ENCODE assay signal across 13 mouse cellular contexts in the genomic region with DNA sequence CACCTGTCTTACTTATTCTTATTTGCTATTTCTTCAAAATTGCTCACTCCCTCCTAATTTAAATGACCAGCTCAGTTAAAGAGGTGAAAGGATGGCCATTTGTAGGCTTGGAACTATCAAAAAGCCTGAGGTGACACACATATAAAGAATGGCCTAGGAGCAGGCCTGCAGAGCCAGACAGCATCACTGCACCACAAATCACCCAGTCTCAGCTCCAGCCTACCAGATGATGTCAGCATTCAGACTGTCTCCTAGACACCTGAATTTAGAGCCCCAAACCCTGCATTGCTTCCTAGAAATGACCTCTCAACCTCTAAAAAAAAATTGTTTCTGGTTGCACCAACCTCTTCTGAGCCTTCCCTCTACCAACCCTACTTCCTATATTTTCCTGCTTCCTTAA.
DNase-seq lines count a peak whose midpoint lies in the region; ATAC-seq lines count a peak whose summit lies in the region.
"Had no signal": no experiment of that assay in that cellular context is flagged by ENCODE, and none has a peak within 500 bp of the region (broad histone marks: within the 10 kb centered on the region; RNA-seq: fewer than 3 reads in every experiment).

No protein-coding gene starts in this region.

- no peaks in the 10 kb centered on the region for H3K36me3 ChIP-seq in neural tube, embryonic 11.5 days (ENCODE audit: control insufficient read depth, insufficient read depth, low read length)
- no peaks in the 10 kb centered on the region for H3K36me3 ChIP-seq in forebrain, embryonic 11.5 days (ENCODE audit: control insufficient read depth, insufficient read depth, low read length)
- H3K36me3 ChIP-seq in hindbrain, embryonic 16.5 days (ENCODE audit: control insufficient read depth, insufficient read depth, low read length) = 0 out of 2 replicates have a peak, but pooled peaks cover 3% of the 10 kb centered on the region
- no peaks in the 10 kb centered on the region for H3K36me3 ChIP-seq in neural tube, embryonic 15.5 days
- H3K36me3 ChIP-seq: embryonic facial prominence, embryonic 13.5 days; limb, embryonic 13.5 days; stomach, embryonic 15.5 days had no signal

- peak; percentile 54; the same call in 1 of the 2 replicates for ATAC-seq in neural tube, embryonic 11.5 days (ENCODE audit: insufficient read depth, low FRiP score, low TSS enrichment)
- peak; percentile 28; the same call in 1 of the 2 replicates for ATAC-seq in forebrain, embryonic 11.5 days (replicated peaks; ENCODE audit: low FRiP score)
- ATAC-seq in hindbrain, embryonic 16.5 days = 0 out of 2 replicates have a peak, but pooled peaks have one; percentile 31
- peak; percentile 75 for ATAC-seq in neural tube, embryonic 15.5 days (ENCODE audit: low FRiP score)

- H3K9ac ChIP-seq in neural tube, embryonic 11.5 days (ENCODE audit: low read length) = no peak overlapping the region
- H3K9ac ChIP-seq in forebrain, embryonic 11.5 days (ENCODE audit: low read length) = peak overlapping the region; percentile 49
- peak overlapping the region; percentile 55 for H3K9ac ChIP-seq in hindbrain, embryonic 16.5 days (ENCODE audit: low read depth, low read length)
- H3K9ac ChIP-seq in neural tube, embryonic 15.5 days (replicated peaks) = peak overlapping the region; percentile 44
- H3K9ac ChIP-seq: embryonic facial prominence, embryonic 13.5 days; limb, embryonic 13.5 days; lung, embryonic 14.5 days; stomach, embryonic 15.5 days had no signal

- no peak overlapping the region for H3K27ac ChIP-seq in neural tube, embryonic 11.5 days (ENCODE audit: low read depth, low read length)
- peak overlapping the region; percentile 72; the same call in 1 of the 2 replicates for H3K27ac ChIP-seq in forebrain, embryonic 11.5 days (ENCODE audit: low read depth, low read length)
- peak overlapping the region; percentile 79 for H3K27ac ChIP-seq in hindbrain, embryonic 16.5 days (ENCODE audit: low read depth, low read length)
- peak overlapping the region; percentile 91 for H3K27ac ChIP-seq in neural tube, embryonic 15.5 days (replicated peaks)
- H3K27ac ChIP-seq: embryonic facial prominence, embryonic 13.5 days; limb, embryonic 13.5 days; stomach, embryonic 15.5 days had no signal

- H3K9me3 ChIP-seq in neural tube, embryonic 11.5 days (ENCODE audit: control insufficient read depth, low read length) = no peaks in the 10 kb centered on the region
- H3K9me3 ChIP-seq in forebrain, embryonic 11.5 days (ENCODE audit: control insufficient read depth, low read length) = no peaks in the 10 kb centered on the region
- no peaks in the 10 kb centered on the region for H3K9me3 ChIP-seq in hindbrain, embryonic 16.5 days (ENCODE audit: control insufficient read depth, low read length)
- H3K9me3 ChIP-seq in neural tube, embryonic 15.5 days (replicated peaks) = no peaks in the 10 kb centered on the region
- H3K9me3 ChIP-seq: embryonic facial prominence, embryonic 13.5 days; limb, embryonic 13.5 days; stomach, embryonic 15.5 days had no signal

- DNase-seq in neural tube, embryonic 11.5 days (ENCODE audit: low spot score) = no peak
- no peak for DNase-seq in neural tube, embryonic 10.5 days (ENCODE audit: extremely low spot score, low spot score)
- no peak for DNase-seq in forebrain, embryonic 11.5 days (ENCODE audit: low spot score)
- no peak for DNase-seq in right cerebral cortex, postnatal 4 days
- no peak for DNase-seq in right cerebral cortex, adult 18-20 months
- DNase-seq in adrenal gland, postnatal 4 days (ENCODE audit: low spot score in 2 of 2) = no peak
- DNase-seq: lung, embryonic 14.5 days had no signal

- H3K4me3 ChIP-seq in neural tube, embryonic 11.5 days (ENCODE audit: low read depth, low read length) = peak overlapping the region; percentile 7
- H3K4me3 ChIP-seq in forebrain, embryonic 11.5 days (ENCODE audit: low read depth, low read length) = peak overlapping the region; percentile 32
- peak overlapping the region; percentile 42 for H3K4me3 ChIP-seq in hindbrain, embryonic 16.5 days (ENCODE audit: low read length)
- H3K4me3 ChIP-seq in neural tube, embryonic 15.5 days (replicated peaks) = peak overlapping the region; percentile 43
- H3K4me3 ChIP-seq: embryonic facial prominence, embryonic 13.5 days; limb, embryonic 13.5 days; stomach, embryonic 15.5 days had no signal

- H3K4me1 ChIP-seq in neural tube, embryonic 11.5 days (ENCODE audit: control insufficient read depth, insufficient read depth, low read length) = no peaks in the 10 kb centered on the region
- H3K4me1 ChIP-seq in forebrain, embryonic 11.5 days (replicated peaks; ENCODE audit: control insufficient read depth, insufficient read depth, low read length) = no peaks in the 10 kb centered on the region
- H3K4me1 ChIP-seq in hindbrain, embryonic 16.5 days (ENCODE audit: control insufficient read depth, insufficient read depth, low read depth, low read length) = no peaks in the 10 kb centered on the region
- H3K4me1 ChIP-seq in neural tube, embryonic 15.5 days = peaks cover 3% of the 10 kb centered on the region; the same call in 1 of the 2 replicates
- H3K4me1 ChIP-seq: embryonic facial prominence, embryonic 13.5 days; limb, embryonic 13.5 days; stomach, embryonic 15.5 days had no signal

- 0 out of 2 replicates have a peak, but pooled peaks cover 2% of the 10 kb centered on the region for H3K27me3 ChIP-seq in neural tube, embryonic 11.5 days (ENCODE audit: control insufficient read depth, insufficient read depth, low read length)
- peaks cover 7% of the 10 kb centered on the region; the same call in 1 of the 2 replicates for H3K27me3 ChIP-seq in forebrain, embryonic 11.5 days (ENCODE audit: control insufficient read depth, insufficient read depth, low read length)
- no peaks in the 10 kb centered on the region; the same call in 1 of the 2 replicates for H3K27me3 ChIP-seq in hindbrain, embryonic 16.5 days (replicated peaks; ENCODE audit: control insufficient read depth, insufficient read depth, low read length)
- H3K27me3 ChIP-seq in neural tube, embryonic 15.5 days (replicated peaks) = peaks cover 11% of the 10 kb centered on the region; the same call in 1 of the 2 replicates

- H3K4me2 ChIP-seq in neural tube, embryonic 11.5 days (ENCODE audit: low read depth) = peak overlapping the region; percentile 28
- H3K4me2 ChIP-seq in forebrain, embryonic 11.5 days (ENCODE audit: low read depth, low read length, severe bottlenecking) = peak overlapping the region; percentile 42
- H3K4me2 ChIP-seq in hindbrain, embryonic 16.5 days (ENCODE audit: low read length) = peak overlapping the region; percentile 57
- H3K4me2 ChIP-seq in neural tube, embryonic 15.5 days = peak overlapping the region; percentile 53
- H3K4me2 ChIP-seq: embryonic facial prominence, embryonic 13.5 days; heart, embryonic 11.5 days; limb, embryonic 13.5 days; lung, embryonic 14.5 days; stomach, embryonic 15.5 days had no signal
